Mouse (Mus musculus) heart, embryonic 16.5 days (tissue): Measurements from ENCODE around the gene D2hgdh. TPM values are rescaled to one million over a fixed set of nuclear protein-coding genes. Genes with fewer than 3 reads are reported as not detected.
"Not testable (repeated sequence)": the region's sequence is repeated elsewhere in the genome, so short reads cannot be mapped to it uniquely, and the experiment has no call there.

Source experiments
- ATAC-seq: fragments of 200-750 bp; cut with Nextera tagmentation; replicated peaks from 2 replicates; pipeline ENCODE4 v1.8.0; 2017; ENCODE audit warnings: moderate number of reproducible peaks; ENCODE audit not compliant: insufficient read depth, low FRiP score; ENCODE audit errors: extremely low read depth
- H3K27ac ChIP-seq: fragments of 300-500 bp; sonication (generic); 2 replicates; pipeline ENCODE4 v1.5.1; 2014; ENCODE audit warnings: mild to moderate bottlenecking, low read length, control low read depth, moderate library complexity
- H3K27me3 ChIP-seq: fragments of 300-500 bp; sonication (generic); 2 replicates; pipeline ENCODE4 v1.6.1; 2014; ENCODE audit warnings: low read length, mixed read lengths; ENCODE audit not compliant: control insufficient read depth, insufficient read depth
- H3K36me3 ChIP-seq: fragments of 300-500 bp; sonication (generic); 2 replicates; pipeline ENCODE4 v1.6.1; 2014; ENCODE audit not compliant: control insufficient read depth, insufficient read depth
- H3K4me1 ChIP-seq: fragments of 300-500 bp; sonication (generic); 2 replicates; pipeline ENCODE4 v1.6.1; 2014; ENCODE audit warnings: low read length, mixed read lengths; ENCODE audit not compliant: control insufficient read depth, insufficient read depth
- H3K4me2 ChIP-seq: fragments of 300-500 bp; sonication (generic); 2 replicates; pipeline ENCODE4 v1.6.1; 2014; ENCODE audit warnings: low read depth, mild to moderate bottlenecking, control low read depth, low read length
- H3K4me3 ChIP-seq: fragments of 300-500 bp; sonication (generic); 2 replicates; pipeline ENCODE4 v1.5.1; 2014; ENCODE audit warnings: mild to moderate bottlenecking, control low read depth, low read length
- H3K9ac ChIP-seq: fragments of 300-500 bp; sonication (generic); 2 replicates; pipeline ENCODE4 v1.6.1; 2014; ENCODE audit warnings: low read length, control low read depth
- H3K9me3 ChIP-seq: fragments of 300-500 bp; sonication (generic); replicated peaks from 2 replicates; pipeline ENCODE4 v1.6.1; 2016; ENCODE audit warnings: low read length; ENCODE audit not compliant: control insufficient read depth
- WGBS: fragments of 180-500 bp; shearing (Covaris S2); extraction: QIAGEN DNeasy Blood & Tissue Kit; methylation state at CpG from one replicate; pipeline ENCODE4 v1.1.7; 2014; 5-methylcytosine and 5-hydroxymethylcytosine counted together
- polyA plus RNA-seq: library from polyadenylated mRNA; unstranded; fragments of >200 nt; fragmentation: Nextera tagmentation; extraction: Ambion mirVana; gene quantifications from 2 replicates; pipeline ENCODE4 v1.2.1, GENCODE M21; 2015

D2hgdh gene
- polyA plus RNA-seq, 1 experiment from 2014 or later: 17.9 TPM

DNA sequence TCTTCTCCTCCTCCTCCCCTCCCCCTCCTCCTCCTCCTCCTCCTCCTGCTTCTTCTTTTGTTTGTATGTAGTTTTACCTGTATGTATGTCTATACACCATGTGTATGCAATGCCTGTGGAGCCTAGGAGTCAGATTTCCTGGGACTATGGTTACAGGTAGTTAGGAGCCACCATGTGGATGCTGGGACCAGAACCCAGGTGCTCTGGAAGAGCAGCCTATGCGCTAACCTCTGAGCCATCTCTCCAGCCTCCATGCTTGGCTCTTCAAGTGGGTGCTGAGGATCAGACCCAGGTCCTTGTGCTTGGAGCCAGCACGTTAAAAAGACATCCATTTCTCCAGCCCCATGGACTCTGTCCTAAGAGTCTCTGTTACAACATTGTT is 11.8 kb downstream of the D2hgdh start:
- peaks cover 2% of the 10 kb centered on the region; the same call in 1 of the 2 replicates for H3K36me3 ChIP-seq
- H3K4me3 ChIP-seq: no peak overlapping the region
- no peaks in the 10 kb centered on the region for H3K9me3 ChIP-seq
- no peak overlapping the region for H3K9ac ChIP-seq
- WGBS: 85% methylated on average over 2 of the region's 2 CpGs
- no peak for ATAC-seq
- H3K27ac ChIP-seq: no peak overlapping the region
- H3K4me2 ChIP-seq: no peak overlapping the region
- no peaks in the 10 kb centered on the region for H3K4me1 ChIP-seq
- no peaks in the 10 kb centered on the region for H3K27me3 ChIP-seq

DNA sequence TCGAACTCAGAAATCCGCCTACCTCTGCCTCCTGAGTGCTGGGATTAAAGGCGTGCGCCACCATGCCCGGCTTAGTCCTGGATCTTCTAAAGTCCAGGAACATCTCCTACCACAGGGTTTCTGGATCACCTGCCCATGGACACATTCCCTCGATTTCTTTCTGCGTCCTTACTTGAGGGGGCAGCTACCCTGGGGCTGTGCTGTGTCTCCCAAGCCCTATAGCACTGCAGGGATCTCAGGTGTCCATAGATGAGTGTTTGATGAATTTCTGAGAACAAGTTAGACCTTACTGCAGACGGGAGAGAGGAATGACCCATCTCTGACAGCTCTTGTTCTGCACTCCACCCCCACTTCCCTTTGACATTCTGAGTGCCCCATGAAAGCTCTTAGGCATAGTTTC is 12.6 kb downstream of the D2hgdh start:
- Histone ChIP-seq H3K36me3 (peaks cover 2% of the 10 kb centered on the region; the same call in 1 of the 2 replicates), H3K27me3 (no peaks in the 10 kb centered on the region), H3K4me3 (no peak overlapping the region), H3K9me3 (no peaks in the 10 kb centered on the region), H3K4me2 (no peak overlapping the region), H3K4me1 (no peaks in the 10 kb centered on the region), H3K27ac (no peak overlapping the region), H3K9ac (no peak overlapping the region)
- WGBS: 92% methylated on average over 8 of the region's 8 CpGs
- ATAC-seq: no peak

DNA sequence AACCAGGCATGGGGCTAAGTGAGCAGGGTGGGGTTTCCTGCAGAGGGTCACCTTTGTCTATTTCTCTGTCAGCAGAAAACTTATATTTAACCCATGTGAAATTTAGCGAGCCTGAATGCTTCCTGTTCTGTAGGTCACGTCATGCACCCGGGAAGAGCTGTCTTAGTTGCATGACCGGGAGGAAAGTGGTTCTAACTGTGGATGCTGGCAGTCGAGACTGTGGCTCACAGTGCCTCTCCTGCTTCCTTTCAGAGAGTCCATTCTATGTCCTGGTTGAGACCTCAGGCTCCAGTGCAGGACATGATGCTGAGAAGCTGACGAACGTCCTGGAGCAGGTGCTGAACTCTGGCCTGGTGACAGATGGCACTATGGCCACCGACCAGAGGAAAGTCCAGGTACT is 13.9 kb downstream of the D2hgdh start:
- not testable (repeated sequence) for ATAC-seq, H3K9me3 ChIP-seq, H3K27ac ChIP-seq, H3K27me3 ChIP-seq, H3K9ac ChIP-seq, H3K4me3 ChIP-seq, H3K36me3 ChIP-seq, H3K4me1 ChIP-seq, H3K4me2 ChIP-seq
- WGBS: 81% methylated on average over 6 of the region's 8 CpGs

DNA sequence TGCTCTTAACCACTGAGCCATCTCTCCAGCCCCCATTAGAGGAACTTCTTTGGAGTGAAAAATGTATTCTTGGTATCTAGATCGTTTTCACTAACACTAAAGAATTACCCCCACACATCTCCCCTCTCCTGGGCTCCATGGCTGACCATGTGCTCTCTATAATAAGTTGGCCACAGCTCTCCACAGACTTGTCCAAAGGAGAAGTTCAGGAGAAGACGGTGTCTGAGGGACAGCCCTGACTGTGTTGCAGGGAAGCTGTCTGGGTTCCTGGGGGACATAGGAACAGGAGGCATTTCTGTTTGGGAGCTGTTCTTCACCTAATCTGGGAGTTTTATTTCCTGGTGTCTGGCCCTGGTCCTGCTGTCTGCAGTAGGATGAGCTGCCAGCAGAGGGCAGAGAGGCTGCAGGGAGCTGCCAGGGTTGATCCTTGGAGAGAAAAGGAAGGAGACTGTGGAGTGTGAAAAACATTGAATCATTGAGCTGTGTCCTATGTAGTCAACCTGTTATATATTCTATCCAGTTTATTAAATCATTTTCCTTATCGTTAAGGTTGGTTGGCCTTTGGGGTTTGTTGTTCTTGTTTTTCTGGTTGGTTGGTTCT is 21.2 kb downstream of the D2hgdh start:
- H3K9me3 ChIP-seq, H3K27me3 ChIP-seq, H3K4me2 ChIP-seq, H3K27ac ChIP-seq, H3K4me1 ChIP-seq, H3K9ac ChIP-seq, H3K4me3 ChIP-seq, H3K36me3 ChIP-seq: not testable (repeated sequence)
- 50% methylated on average over 1 of the region's 3 CpGs for WGBS
- peak; percentile 65 for ATAC-seq

DNA sequence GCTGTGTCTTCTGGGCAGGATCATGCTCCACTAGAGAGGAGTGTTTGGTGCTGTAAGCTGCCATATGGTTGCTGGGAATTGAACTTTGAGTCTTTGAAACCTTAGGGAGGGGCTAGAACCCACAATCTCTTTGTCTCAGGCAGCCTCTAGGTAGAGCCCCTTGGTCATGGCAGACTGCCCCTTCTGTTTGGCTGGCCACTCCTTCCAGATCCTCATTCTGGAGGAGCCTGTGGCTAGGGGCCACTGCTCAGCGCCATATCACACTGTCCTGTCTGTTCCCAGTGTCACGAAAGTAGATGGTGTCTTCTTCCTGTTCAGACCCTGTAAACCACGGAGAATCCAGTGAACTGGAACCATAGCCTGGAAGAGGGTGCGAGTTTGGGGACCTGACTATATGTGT is 31.1 kb downstream of the D2hgdh start:
- not testable (repeated sequence) for H3K4me2 ChIP-seq, H3K27ac ChIP-seq, ATAC-seq, H3K9me3 ChIP-seq, H3K9ac ChIP-seq, H3K36me3 ChIP-seq, H3K27me3 ChIP-seq, H3K4me3 ChIP-seq, H3K4me1 ChIP-seq
- WGBS: 79% methylated on average over 4 of the region's 4 CpGs

DNA sequence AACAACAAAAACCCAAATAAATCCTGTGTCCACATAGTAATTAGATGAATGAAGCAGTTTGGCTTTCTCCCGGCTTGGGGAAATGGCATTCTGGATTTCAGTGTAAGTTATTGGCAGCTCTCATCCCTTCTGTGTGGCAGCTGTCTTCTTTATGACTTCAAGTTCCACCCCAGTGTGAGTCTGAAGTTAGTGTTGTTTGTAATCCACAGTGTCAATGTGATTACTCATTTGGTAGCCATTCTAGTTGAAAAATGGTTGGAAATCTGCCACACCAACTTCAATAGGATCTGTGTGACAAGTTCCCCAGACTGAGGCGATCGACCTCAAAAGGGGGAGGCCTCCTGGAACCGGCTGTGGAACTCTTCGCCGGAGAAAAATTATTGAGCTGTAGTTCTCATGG is 32.7 kb downstream of the D2hgdh start:
- H3K36me3 ChIP-seq: no peaks in the 10 kb centered on the region
- WGBS: 72% methylated on average over 6 of the region's 6 CpGs
- H3K4me2 ChIP-seq: no peak overlapping the region
- no peaks in the 10 kb centered on the region for H3K9me3 ChIP-seq
- no peak overlapping the region for H3K27ac ChIP-seq
- no peaks in the 10 kb centered on the region for H3K27me3 ChIP-seq
- no peak overlapping the region for H3K4me3 ChIP-seq
- no peak for ATAC-seq
- no peaks in the 10 kb centered on the region for H3K4me1 ChIP-seq
- no peak overlapping the region for H3K9ac ChIP-seq

DNA sequence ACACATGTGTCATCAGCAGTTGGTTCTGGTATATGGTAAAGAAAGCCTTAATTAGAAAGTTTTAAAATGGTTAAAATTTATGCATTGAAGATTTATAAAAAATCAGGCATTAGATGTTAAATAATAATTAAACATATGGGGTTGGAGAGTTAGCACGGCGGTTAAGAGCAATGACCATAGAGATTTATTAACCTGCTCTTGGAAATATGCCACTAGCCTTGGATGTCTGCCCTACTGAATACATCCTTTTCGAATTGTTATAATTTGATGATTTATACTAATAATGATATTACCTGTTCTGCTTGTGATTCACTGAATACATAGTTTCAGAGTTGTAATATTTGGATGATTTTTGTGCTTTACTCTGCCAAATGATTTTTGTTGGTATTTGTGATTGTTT is 33.3 kb downstream of the D2hgdh start:
- Histone ChIP-seq H3K9ac (no peak overlapping the region), H3K27ac (no peak overlapping the region), H3K27me3 (no peaks in the 10 kb centered on the region), H3K9me3 (no peaks in the 10 kb centered on the region), H3K4me3 (no peak overlapping the region), H3K4me2 (no peak overlapping the region), H3K36me3 (no peaks in the 10 kb centered on the region), H3K4me1 (no peaks in the 10 kb centered on the region)
- no peak for ATAC-seq
- WGBS: 78% methylated on average over 3 of the region's 3 CpGs

DNA sequence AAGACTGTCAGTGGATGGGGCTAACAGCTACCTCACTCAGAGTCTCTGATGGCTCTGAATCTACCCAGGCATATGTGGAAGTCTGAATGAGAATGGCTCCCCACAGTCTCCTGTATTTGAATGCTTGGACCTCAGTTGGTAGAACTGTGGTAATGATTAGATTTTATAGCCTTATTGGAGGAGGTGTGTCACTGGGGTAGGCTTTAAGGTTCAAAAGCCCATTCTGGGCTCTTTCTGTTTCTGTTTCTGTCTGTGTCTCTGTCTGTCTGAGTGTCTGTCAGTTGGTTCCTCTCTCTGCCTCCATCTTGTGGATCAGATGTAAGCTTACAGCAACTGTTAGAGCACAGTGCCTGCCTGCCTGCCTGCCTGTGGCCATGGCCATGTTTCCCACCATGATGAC is 34.9 kb downstream of the D2hgdh start:
- Histone ChIP-seq H3K27ac (no peak overlapping the region), H3K4me2 (no peak overlapping the region), H3K27me3 (no peaks in the 10 kb centered on the region), H3K9ac (no peak overlapping the region), H3K9me3 (no peaks in the 10 kb centered on the region), H3K4me1 (no peaks in the 10 kb centered on the region), H3K36me3 (no peaks in the 10 kb centered on the region), H3K4me3 (no peak overlapping the region)
- no peak for ATAC-seq

DNA sequence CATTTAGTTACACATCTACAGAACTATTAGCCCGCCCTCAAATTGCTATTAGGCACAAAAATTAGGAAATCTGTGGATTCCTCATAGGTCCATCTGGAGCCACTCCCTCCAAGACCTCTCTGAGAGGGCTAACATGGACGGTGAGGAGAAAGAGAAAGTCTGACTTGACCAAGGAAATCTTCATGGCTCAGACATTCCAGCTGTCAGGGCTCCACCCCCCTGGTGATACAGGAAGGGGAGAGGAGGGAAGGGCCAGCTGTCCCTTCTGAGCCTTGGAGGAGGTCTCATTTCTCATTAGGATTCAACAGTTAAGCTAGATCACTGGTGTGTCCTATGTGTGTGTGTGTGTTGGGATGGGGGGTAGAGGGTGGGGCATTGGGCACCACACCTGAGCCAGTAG is 36.3 kb downstream of the D2hgdh start, which contains the start of gene Gal3st2:
TSS of gene Gal3st2 (plus strand) at position 259 of the 400 bp plus-strand sequence.
- H3K9ac ChIP-seq, ATAC-seq, H3K4me2 ChIP-seq, H3K27me3 ChIP-seq, H3K9me3 ChIP-seq, H3K4me1 ChIP-seq, H3K4me3 ChIP-seq, H3K27ac ChIP-seq, H3K36me3 ChIP-seq: not testable (repeated sequence)
- WGBS: 46% methylated on average over 2 of the region's 2 CpGs
